Mouse (Mus musculus): ENCODE measurements at regions not wholly inside any gene's neighbourhood (a gene's known extent, or its start where the extent isn't known, plus 50 kb on each side); places are given as distances from the start of the nearest gene placed in this dataset.
"Not testable (repeated sequence)": the region's sequence is repeated elsewhere in the genome, so short reads cannot be mapped to it uniquely, and the experiment has no call there.

GRCm38 (mm10) chr8:26608001-26608400 lies 369.1 kb upstream of the Zfp703 start:
- DNase-seq (ENCODE audit: low read depth) = no peak

GRCm38 (mm10) chr8:26608588-26608987 lies 368.5 kb upstream of the Zfp703 start:
- no peak for DNase-seq (ENCODE audit: low read depth)

- DNase-seq (ENCODE audit: low read depth) = no peak
Observed at GRCm38 (mm10) chr8:26612153-26612552, 365.0 kb upstream of the Zfp703 start.

- DNase-seq (ENCODE audit: low read depth) = no peak
Observed at GRCm38 (mm10) chr8:26622311-26623052, 354.6 kb upstream of the Zfp703 start.

- DNase-seq (ENCODE audit: low read depth) = no peak
Observed at GRCm38 (mm10) chr8:26626186-26626585, 350.9 kb upstream of the Zfp703 start.

- DNase-seq (ENCODE audit: low read depth) = no peak
Observed at GRCm38 (mm10) chr8:26626651-26627077, 350.5 kb upstream of the Zfp703 start.

GRCm38 (mm10) chr8:26627191-26627891 lies 349.8 kb upstream of the Zfp703 start:
- no peak for DNase-seq (ENCODE audit: low read depth)

GRCm38 (mm10) chr8:26630544-26630943 lies 346.6 kb upstream of the Zfp703 start:
- no peak for DNase-seq (ENCODE audit: low read depth)

GRCm38 (mm10) chr8:26635701-26636100 lies 341.4 kb upstream of the Zfp703 start:
- no peak for DNase-seq (ENCODE audit: low read depth)

GRCm38 (mm10) chr8:26645375-26645774 lies 331.8 kb upstream of the Zfp703 start:
- not testable (repeated sequence) for DNase-seq (ENCODE audit: low read depth)

GRCm38 (mm10) chr8:26650287-26650686 lies 326.8 kb upstream of the Zfp703 start:
- DNase-seq (ENCODE audit: low read depth) = no peak

GRCm38 (mm10) chr8:26655897-26656296 lies 321.2 kb upstream of the Zfp703 start:
- no peak for DNase-seq (ENCODE audit: low read depth)

GRCm38 (mm10) chr8:26656310-26657075 lies 320.6 kb upstream of the Zfp703 start:
- DNase-seq (ENCODE audit: low read depth) = no peak

- DNase-seq (ENCODE audit: low read depth) = no peak
Observed at GRCm38 (mm10) chr8:26659381-26659780, 317.7 kb upstream of the Zfp703 start.

GRCm38 (mm10) chr8:26669541-26669940 lies 307.6 kb upstream of the Zfp703 start:
- no peak for DNase-seq (ENCODE audit: low read depth)

GRCm38 (mm10) chr8:26672486-26673395 lies 304.4 kb upstream of the Zfp703 start:
- no peak for DNase-seq (ENCODE audit: low read depth)

GRCm38 (mm10) chr8:26677584-26678138 lies 299.5 kb upstream of the Zfp703 start:
- no peak for DNase-seq (ENCODE audit: low read depth)

GRCm38 (mm10) chr8:26680891-26681381 lies 296.2 kb upstream of the Zfp703 start:
- no peak for DNase-seq (ENCODE audit: low read depth)

GRCm38 (mm10) chr8:26687146-26687545 lies 290.0 kb upstream of the Zfp703 start:
- DNase-seq (ENCODE audit: low read depth) = no peak

GRCm38 (mm10) chr8:26688035-26688434 lies 289.1 kb upstream of the Zfp703 start:
- DNase-seq (ENCODE audit: low read depth) = no peak

All from c-Kit-positive CD71-positive TER-119-negative erythroid progenitor cells, embryonic 14.5 days (primary cell).